Mouse (Mus musculus): ENCODE measurements around the gene Bco2. TPM values are rescaled to one million over a fixed set of nuclear protein-coding genes. Genes with fewer than 3 reads are reported as not detected.

Gene Bco2
- polyA plus RNA-seq, 1 experiment from 2014 or later = 0.26 TPM

DNA sequence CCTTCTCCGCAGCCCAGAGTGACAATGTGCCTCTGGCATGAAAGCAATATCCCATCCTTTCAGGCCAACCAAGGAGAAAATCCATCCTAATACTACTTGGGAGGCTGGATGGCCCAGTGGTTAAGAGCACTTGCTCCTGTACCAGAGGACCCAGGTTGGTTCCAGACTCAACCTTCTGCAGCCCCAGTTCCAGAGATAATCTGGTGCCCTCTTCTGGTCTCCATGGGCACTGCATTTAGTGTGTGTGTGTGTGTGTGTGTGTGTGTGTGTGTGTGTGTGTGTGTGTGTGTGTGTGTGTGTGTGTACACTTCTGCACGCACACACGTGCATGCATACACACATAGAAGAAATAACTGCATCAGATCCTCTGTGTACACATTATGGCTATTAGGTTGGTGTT is 38.6 kb upstream of the Bco2 start:
- Histone ChIP-seq H3K4me1 (ENCODE audit: control insufficient read depth, insufficient read depth, low read length) (no peaks in the 10 kb centered on the region), H3K27me3 (ENCODE audit: control insufficient read depth, insufficient read depth, low read length) (no peaks in the 10 kb centered on the region), H3K4me3 (ENCODE audit: low read depth, low read length) (no peak overlapping the region), H3K36me3 (ENCODE audit: control insufficient read depth, insufficient read depth, low read length) (peaks cover 31% of the 10 kb centered on the region), H3K4me2 (replicated peaks; ENCODE audit: low read depth, low read length) (no peak overlapping the region), H3K9me3 (ENCODE audit: control insufficient read depth, low read depth, low read length) (no peaks in the 10 kb centered on the region), H3K27ac (ENCODE audit: low read length) (no peak overlapping the region), H3K9ac (replicated peaks; ENCODE audit: low read depth, low read length) (no peak overlapping the region)
- WGBS = 69% methylated on average over 3 of the region's 3 CpGs
- ATAC-seq (ENCODE audit: insufficient number of reproducible peaks, insufficient read depth, low FRiP score, low read depth) = no peak

DNA sequence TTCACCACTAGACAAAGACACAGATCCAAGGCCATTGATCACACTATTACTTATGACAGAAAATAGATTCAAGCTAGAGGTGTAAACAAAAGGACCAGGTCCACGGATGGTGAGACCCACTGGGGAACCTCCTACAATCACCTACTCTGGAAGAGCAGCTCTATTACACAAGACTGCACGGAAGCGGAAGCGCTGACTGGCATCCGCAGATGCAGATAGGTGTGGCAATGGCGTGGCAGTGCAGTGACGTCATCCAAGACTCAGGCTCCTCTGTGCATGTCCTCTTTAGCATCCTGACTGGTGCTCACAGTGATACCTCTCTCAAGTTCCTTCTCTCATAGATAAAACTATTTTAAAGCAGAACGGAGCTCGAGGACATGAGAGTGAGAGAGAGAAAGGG is 38.0 kb upstream of the Bco2 start:
- WGBS = 90% methylated on average over 9 of the region's 9 CpGs
- no peak for ATAC-seq (ENCODE audit: insufficient number of reproducible peaks, insufficient read depth, low FRiP score, low read depth)
- no peak overlapping the region for H3K4me3 ChIP-seq (ENCODE audit: low read depth, low read length)
- H3K9ac ChIP-seq (replicated peaks; ENCODE audit: low read depth, low read length) = no peak overlapping the region
- H3K4me1 ChIP-seq (ENCODE audit: control insufficient read depth, insufficient read depth, low read length) = no peaks in the 10 kb centered on the region
- no peak overlapping the region for H3K27ac ChIP-seq (ENCODE audit: low read length)
- H3K4me2 ChIP-seq (replicated peaks; ENCODE audit: low read depth, low read length) = no peak overlapping the region
- no peaks in the 10 kb centered on the region for H3K9me3 ChIP-seq (ENCODE audit: control insufficient read depth, low read depth, low read length)
- H3K27me3 ChIP-seq (ENCODE audit: control insufficient read depth, insufficient read depth, low read length) = no peaks in the 10 kb centered on the region
- peaks cover 26% of the 10 kb centered on the region for H3K36me3 ChIP-seq (ENCODE audit: control insufficient read depth, insufficient read depth, low read length)

- H3K9ac ChIP-seq (replicated peaks; ENCODE audit: low read depth, low read length) = no peak overlapping the region
- no peak overlapping the region for H3K27ac ChIP-seq (ENCODE audit: low read length)
- peaks cover 9% of the 10 kb centered on the region; the same call in 1 of the 2 replicates for H3K36me3 ChIP-seq (ENCODE audit: control insufficient read depth, insufficient read depth, low read length)
- 76% methylated on average over 10 of the region's 10 CpGs for WGBS
- ATAC-seq (ENCODE audit: insufficient number of reproducible peaks, insufficient read depth, low FRiP score, low read depth) = no peak
- H3K4me1 ChIP-seq (ENCODE audit: control insufficient read depth, insufficient read depth, low read length) = no peaks in the 10 kb centered on the region
- no peaks in the 10 kb centered on the region for H3K9me3 ChIP-seq (ENCODE audit: control insufficient read depth, low read depth, low read length)
- H3K4me3 ChIP-seq (ENCODE audit: low read depth, low read length) = no peak overlapping the region
- no peak overlapping the region for H3K4me2 ChIP-seq (replicated peaks; ENCODE audit: low read depth, low read length)
- no peaks in the 10 kb centered on the region for H3K27me3 ChIP-seq (ENCODE audit: control insufficient read depth, insufficient read depth, low read length)
Measured at GRCm38 (mm10) chr9:50590856-50591518, 36.0 kb upstream of the Bco2 start.

GRCm38 (mm10) chr9:50586955-50587354 is 32.0 kb upstream of the Bco2 start:
- 58% methylated on average over 4 of the region's 4 CpGs for WGBS
- Histone ChIP-seq H3K4me2 (replicated peaks; ENCODE audit: low read depth, low read length) (no peak overlapping the region), H3K36me3 (ENCODE audit: control insufficient read depth, insufficient read depth, low read length) (no peaks in the 10 kb centered on the region), H3K4me3 (ENCODE audit: low read depth, low read length) (no peak overlapping the region), H3K9me3 (ENCODE audit: control insufficient read depth, low read depth, low read length) (no peaks in the 10 kb centered on the region), H3K27me3 (ENCODE audit: control insufficient read depth, insufficient read depth, low read length) (no peaks in the 10 kb centered on the region), H3K4me1 (ENCODE audit: control insufficient read depth, insufficient read depth, low read length) (no peaks in the 10 kb centered on the region), H3K27ac (ENCODE audit: low read length) (no peak overlapping the region), H3K9ac (replicated peaks; ENCODE audit: low read depth, low read length) (no peak overlapping the region)
- peak; percentile 65; the same call in 1 of the 2 replicates for ATAC-seq (ENCODE audit: insufficient number of reproducible peaks, insufficient read depth, low FRiP score, low read depth)

- H3K9ac ChIP-seq (replicated peaks; ENCODE audit: low read depth, low read length) = no peak overlapping the region
- H3K4me2 ChIP-seq (replicated peaks; ENCODE audit: low read depth, low read length) = no peak overlapping the region
- H3K36me3 ChIP-seq (ENCODE audit: control insufficient read depth, insufficient read depth, low read length) = no peaks in the 10 kb centered on the region
- no peak for ATAC-seq (ENCODE audit: insufficient number of reproducible peaks, insufficient read depth, low FRiP score, low read depth)
- H3K27me3 ChIP-seq (ENCODE audit: control insufficient read depth, insufficient read depth, low read length) = no peaks in the 10 kb centered on the region
- H3K4me1 ChIP-seq (ENCODE audit: control insufficient read depth, insufficient read depth, low read length) = no peaks in the 10 kb centered on the region
- WGBS = 75% methylated on average over 6 of the region's 6 CpGs
- no peaks in the 10 kb centered on the region for H3K9me3 ChIP-seq (ENCODE audit: control insufficient read depth, low read depth, low read length)
- H3K4me3 ChIP-seq (ENCODE audit: low read depth, low read length) = no peak overlapping the region
- no peak overlapping the region for H3K27ac ChIP-seq (ENCODE audit: low read length)
Measured at GRCm38 (mm10) chr9:50585145-50585818, 30.3 kb upstream of the Bco2 start.

- H3K36me3 ChIP-seq (ENCODE audit: control insufficient read depth, insufficient read depth, low read length) = no peaks in the 10 kb centered on the region
- no peak overlapping the region for H3K4me2 ChIP-seq (replicated peaks; ENCODE audit: low read depth, low read length)
- no peaks in the 10 kb centered on the region for H3K27me3 ChIP-seq (ENCODE audit: control insufficient read depth, insufficient read depth, low read length)
- no peak overlapping the region for H3K9ac ChIP-seq (replicated peaks; ENCODE audit: low read depth, low read length)
- WGBS = 36% methylated on average over 4 of the region's 4 CpGs
- no peak overlapping the region for H3K4me3 ChIP-seq (ENCODE audit: low read depth, low read length)
- no peak overlapping the region for H3K27ac ChIP-seq (ENCODE audit: low read length)
- H3K4me1 ChIP-seq (ENCODE audit: control insufficient read depth, insufficient read depth, low read length) = no peaks in the 10 kb centered on the region
- no peaks in the 10 kb centered on the region for H3K9me3 ChIP-seq (ENCODE audit: control insufficient read depth, low read depth, low read length)
- no peak for ATAC-seq (ENCODE audit: insufficient number of reproducible peaks, insufficient read depth, low FRiP score, low read depth)
Measured at GRCm38 (mm10) chr9:50580370-50580769, 25.4 kb upstream of the Bco2 start.

DNA sequence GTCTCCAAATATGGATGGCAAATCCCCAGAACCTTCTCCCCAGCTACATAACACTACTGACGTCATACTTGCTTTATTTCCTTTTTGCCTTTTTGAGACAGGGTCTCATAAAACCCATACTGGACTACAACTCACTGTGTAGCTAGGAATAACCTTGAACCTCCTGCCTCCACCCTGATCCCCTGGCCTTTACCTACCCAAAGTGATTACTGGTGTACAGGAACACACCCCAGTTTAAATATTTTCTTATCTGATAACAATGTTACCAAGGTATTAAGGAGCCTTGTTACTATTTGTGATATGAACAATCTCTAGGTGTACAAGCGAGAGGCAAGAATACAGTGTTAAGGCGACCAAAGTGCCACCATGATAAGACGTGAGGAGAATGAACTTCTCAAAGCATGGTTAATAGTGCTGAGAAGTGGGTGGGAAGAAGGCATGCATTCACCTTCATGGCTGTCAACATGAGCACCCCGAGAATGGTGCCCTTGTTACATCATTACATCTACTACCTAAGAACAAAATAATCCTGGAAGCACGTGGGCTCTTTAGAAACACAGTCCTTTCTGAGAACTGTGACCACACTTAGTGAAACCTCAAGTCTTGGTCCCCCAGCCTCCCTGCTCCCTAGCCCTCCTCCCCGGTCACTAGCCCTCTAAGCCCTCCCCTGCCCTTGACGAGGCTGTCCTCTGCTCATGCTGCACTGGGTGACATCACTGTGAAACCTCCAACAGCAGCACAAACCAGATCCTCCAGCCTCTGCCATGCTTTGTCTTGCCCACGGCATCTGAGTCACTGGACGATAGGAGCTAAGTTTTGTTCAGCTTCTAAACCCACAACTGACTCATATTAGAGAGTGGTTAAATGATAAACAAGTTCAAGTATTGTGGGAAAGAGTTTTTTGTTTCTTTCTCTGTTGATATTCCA is 14.9 kb upstream of the Bco2 start:
- Histone ChIP-seq H3K36me3 (ENCODE audit: control insufficient read depth, insufficient read depth, low read length) (no peaks in the 10 kb centered on the region), H3K4me3 (ENCODE audit: low read depth, low read length) (no peak overlapping the region), H3K27ac (ENCODE audit: low read length) (no peak overlapping the region), H3K9ac (replicated peaks; ENCODE audit: low read depth, low read length) (no peak overlapping the region), H3K4me2 (replicated peaks; ENCODE audit: low read depth, low read length) (no peak overlapping the region), H3K9me3 (ENCODE audit: control insufficient read depth, low read depth, low read length) (no peaks in the 10 kb centered on the region), H3K4me1 (ENCODE audit: control insufficient read depth, insufficient read depth, low read length) (no peaks in the 10 kb centered on the region), H3K27me3 (ENCODE audit: control insufficient read depth, insufficient read depth, low read length) (no peaks in the 10 kb centered on the region)
- WGBS = 64% methylated on average over 10 of the region's 10 CpGs
- ATAC-seq (ENCODE audit: insufficient number of reproducible peaks, insufficient read depth, low FRiP score, low read depth) = no peak

GRCm38 (mm10) chr9:50567881-50568280 is 12.9 kb upstream of the Bco2 start:
- no peak for ATAC-seq (ENCODE audit: insufficient number of reproducible peaks, insufficient read depth, low FRiP score, low read depth)
- no peak overlapping the region for H3K27ac ChIP-seq (ENCODE audit: low read length)
- no peaks in the 10 kb centered on the region for H3K4me1 ChIP-seq (ENCODE audit: control insufficient read depth, insufficient read depth, low read length)
- H3K27me3 ChIP-seq (ENCODE audit: control insufficient read depth, insufficient read depth, low read length) = no peaks in the 10 kb centered on the region
- H3K9me3 ChIP-seq (ENCODE audit: control insufficient read depth, low read depth, low read length) = no peaks in the 10 kb centered on the region
- no peaks in the 10 kb centered on the region for H3K36me3 ChIP-seq (ENCODE audit: control insufficient read depth, insufficient read depth, low read length)
- 88% methylated on average over 2 of the region's 2 CpGs for WGBS
- no peak overlapping the region for H3K9ac ChIP-seq (replicated peaks; ENCODE audit: low read depth, low read length)
- H3K4me2 ChIP-seq (replicated peaks; ENCODE audit: low read depth, low read length) = no peak overlapping the region
- no peak overlapping the region for H3K4me3 ChIP-seq (ENCODE audit: low read depth, low read length)
